Comparison of ENCODE assay signal across 8 mouse cellular contexts in genomic region chr12:80022181-80023106, GRCm38 (mm10).
DNase-seq lines count a peak whose midpoint lies in the region; ATAC-seq lines count a peak whose summit lies in the region.

No protein-coding gene starts in this region.

- H3K27ac ChIP-seq in kidney, embryonic 16.5 days (ENCODE audit: low read length) = peak overlapping the region; percentile 92
- H3K27ac ChIP-seq in forebrain, embryonic 13.5 days = peak overlapping the region; percentile 76
- H3K27ac ChIP-seq in limb, embryonic 11.5 days (replicated peaks; ENCODE audit: low read depth, low read length) = peak overlapping the region; percentile 96

- no peaks in the 10 kb centered on the region for H3K36me3 ChIP-seq in kidney, embryonic 16.5 days (ENCODE audit: insufficient read depth, low read length)
- no peaks in the 10 kb centered on the region for H3K36me3 ChIP-seq in forebrain, embryonic 13.5 days (ENCODE audit: poor library complexity, severe bottlenecking)
- no peaks in the 10 kb centered on the region for H3K36me3 ChIP-seq in limb, embryonic 11.5 days (ENCODE audit: control insufficient read depth, insufficient read depth, low read length)

- H3K27me3 ChIP-seq in kidney, embryonic 16.5 days (ENCODE audit: insufficient read depth, low read length) = no peaks in the 10 kb centered on the region
- H3K27me3 ChIP-seq in forebrain, embryonic 13.5 days = no peaks in the 10 kb centered on the region
- H3K27me3 ChIP-seq in limb, embryonic 11.5 days (ENCODE audit: control insufficient read depth, insufficient read depth, low read length) = no peaks in the 10 kb centered on the region

- peak overlapping the region; percentile 48 for H3K4me2 ChIP-seq in kidney, embryonic 16.5 days (replicated peaks; ENCODE audit: low read depth, low read length)
- peak overlapping the region; percentile 52 for H3K4me2 ChIP-seq in forebrain, embryonic 13.5 days
- peak overlapping the region; percentile 34 for H3K4me2 ChIP-seq in limb, embryonic 11.5 days (ENCODE audit: low read depth, severe bottlenecking)

- 0 out of 2 replicates have a peak, but pooled peaks have one; percentile 32 for ATAC-seq in kidney, embryonic 16.5 days (ENCODE audit: low FRiP score, low TSS enrichment)
- ATAC-seq in forebrain, embryonic 13.5 days = peak; percentile 64
- ATAC-seq in limb, embryonic 11.5 days (ENCODE audit: insufficient number of reproducible peaks, low FRiP score, low TSS enrichment, low read depth) = peak; percentile 83

- no peaks in the 10 kb centered on the region for H3K9me3 ChIP-seq in kidney, embryonic 16.5 days (ENCODE audit: low read length)
- no peaks in the 10 kb centered on the region for H3K9me3 ChIP-seq in forebrain, embryonic 13.5 days (replicated peaks)
- no peaks in the 10 kb centered on the region for H3K9me3 ChIP-seq in limb, embryonic 11.5 days (ENCODE audit: control insufficient read depth, low read length)

- H3K4me3 ChIP-seq in kidney, embryonic 16.5 days (ENCODE audit: low read length) = peak overlapping the region; percentile 20; the same call in 1 of the 2 replicates
- 0 out of 2 replicates have a peak overlapping the region, but pooled peaks have one; percentile 2 for H3K4me3 ChIP-seq in forebrain, embryonic 13.5 days
- 0 out of 2 replicates have a peak overlapping the region, but pooled peaks have one; percentile 1 for H3K4me3 ChIP-seq in limb, embryonic 11.5 days (ENCODE audit: low read depth, low read length)

- peak overlapping the region; percentile 58 for H3K9ac ChIP-seq in kidney, embryonic 16.5 days (replicated peaks; ENCODE audit: low read length)
- peak overlapping the region; percentile 34 for H3K9ac ChIP-seq in forebrain, embryonic 13.5 days
- peak overlapping the region; percentile 55; the same call in 1 of the 2 replicates for H3K9ac ChIP-seq in limb, embryonic 11.5 days (ENCODE audit: low read length)

- peaks cover 55% of the 10 kb centered on the region for H3K4me1 ChIP-seq in kidney, embryonic 16.5 days (ENCODE audit: insufficient read depth, low read length)
- peaks cover 39% of the 10 kb centered on the region for H3K4me1 ChIP-seq in forebrain, embryonic 13.5 days
- peaks cover 39% of the 10 kb centered on the region for H3K4me1 ChIP-seq in limb, embryonic 11.5 days (ENCODE audit: control insufficient read depth, insufficient read depth, low read length)

- WGBS in kidney, embryonic 16.5 days = 22% methylated on average over 18 of the region's 18 CpGs
- 8% methylated on average over 18 of the region's 18 CpGs for WGBS in forebrain, embryonic 13.5 days
- WGBS in limb, embryonic 11.5 days = 4% methylated on average over 18 of the region's 18 CpGs

- DNase-seq in kidney, postnatal 25 days = no peak
- peak; percentile 86 for DNase-seq in limb, embryonic 11.5 days (ENCODE audit: low spot score)
- DNase-seq in retina, adult 2 months (ENCODE audit: low read depth, low spot score) = peak; percentile 28
- no peak for DNase-seq in cerebellum, postnatal 36 days
- DNase-seq in ovary, adult 18-20 months (ENCODE audit: low spot score) = no peak
- no peak for DNase-seq in urinary bladder, postnatal 36 days (ENCODE audit: low spot score in 2 of 2)

Comparison
In these comparisons a context has a peak if more than half of its experiments do, and no peak if none do; other contexts are left out.
1. ATAC-seq: peak in every context shown above with its lines; median percentile 83 in limb, embryonic 11.5 days; 64 in forebrain, embryonic 13.5 days; 32 in kidney, embryonic 16.5 days.
2. DNase-seq: peak in limb, embryonic 11.5 days (single experiment) and retina, adult 2 months (single experiment); none in kidney, postnatal 25 days (0 of 2), cerebellum, postnatal 36 days (0 of 2), ovary, adult 18-20 months (single experiment) and urinary bladder, postnatal 36 days (0 of 2).
3. Peak in every context shown above with its lines, with median percentiles within 50 percentile points of each other: H3K27ac ChIP-seq, H3K4me2 ChIP-seq, H3K4me3 ChIP-seq and H3K9ac ChIP-seq.